Mouse (Mus musculus): ENCODE results near the gene Mical2. TPM values are rescaled to one million over a fixed set of nuclear protein-coding genes. Genes with fewer than 3 reads are reported as not detected.

The Mical2 gene
- polyA plus RNA-seq, 1 experiment from 2014 or later = 105 TPM

DNA sequence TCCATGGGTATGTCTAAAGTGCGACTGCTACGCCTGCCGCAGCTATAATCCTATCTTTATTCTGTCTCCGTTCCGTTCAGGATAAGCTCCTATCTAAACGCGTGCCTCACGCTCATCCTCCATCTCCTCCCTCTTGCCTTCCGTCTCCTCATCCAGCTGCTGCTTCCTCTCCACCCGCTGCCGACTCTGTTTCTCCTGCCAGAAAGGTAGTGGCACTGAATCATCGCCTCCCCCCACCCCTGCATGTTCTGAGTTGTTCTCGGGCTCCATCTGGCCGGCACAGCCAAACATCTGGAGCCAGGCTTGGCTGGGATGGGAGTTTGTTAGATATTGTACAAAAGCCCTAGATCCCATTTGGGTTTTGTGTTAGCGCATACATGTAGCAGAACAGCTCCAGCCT lies 111.1 kb downstream of the Mical2 start:
- H3K4me3 ChIP-seq = no peak overlapping the region
- no peak for ATAC-seq (ENCODE audit: extremely low read depth, insufficient number of reproducible peaks, low FRiP score, low TSS enrichment)
- H3K36me3 ChIP-seq = peaks cover 98% of the 10 kb centered on the region
- WGBS = 63% methylated on average over 15 of the region's 15 CpGs
- H3K27me3 ChIP-seq (replicated peaks) = no peaks in the 10 kb centered on the region
- H3K9me3 ChIP-seq = no peaks in the 10 kb centered on the region
- H3K9ac ChIP-seq = peak overlapping the region; percentile 55
- no peak overlapping the region for H3K4me2 ChIP-seq
- peaks cover 54% of the 10 kb centered on the region for H3K4me1 ChIP-seq
- H3K27ac ChIP-seq (replicated peaks) = peak overlapping the region; percentile 48

DNA sequence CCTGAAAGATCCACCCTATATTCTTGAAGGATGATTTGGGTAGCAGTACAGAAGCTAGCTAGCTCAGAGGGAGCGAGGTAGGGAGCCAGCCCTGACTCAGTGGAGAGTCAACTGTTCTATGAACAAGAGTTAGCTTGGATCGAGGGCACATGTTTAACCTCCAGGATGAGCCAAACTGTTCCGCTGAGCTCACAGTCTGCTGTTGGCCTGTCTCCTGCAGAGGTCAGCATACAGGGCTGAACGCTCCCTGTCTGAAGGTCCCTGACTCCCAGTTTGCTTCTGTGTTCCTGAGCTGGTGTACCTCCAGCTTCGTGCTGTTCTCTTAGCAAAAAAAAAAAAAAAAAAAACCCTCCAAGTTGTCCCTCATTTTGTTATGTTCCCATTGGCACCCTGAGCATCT lies 112.1 kb downstream of the Mical2 start:
- Histone ChIP-seq H3K4me1 (peaks cover 45% of the 10 kb centered on the region), H3K27me3 (replicated peaks) (no peaks in the 10 kb centered on the region), H3K4me2 (no peak overlapping the region), H3K9ac (no peak overlapping the region; the same call in 1 of the 2 replicates), H3K36me3 (peaks cover 97% of the 10 kb centered on the region), H3K9me3 (no peaks in the 10 kb centered on the region), H3K4me3 (no peak overlapping the region), H3K27ac (replicated peaks) (peak overlapping the region; percentile 28; the same call in 1 of the 2 replicates)
- 69% methylated on average over 5 of the region's 5 CpGs for WGBS
- ATAC-seq (ENCODE audit: extremely low read depth, insufficient number of reproducible peaks, low FRiP score, low TSS enrichment) = no peak

DNA sequence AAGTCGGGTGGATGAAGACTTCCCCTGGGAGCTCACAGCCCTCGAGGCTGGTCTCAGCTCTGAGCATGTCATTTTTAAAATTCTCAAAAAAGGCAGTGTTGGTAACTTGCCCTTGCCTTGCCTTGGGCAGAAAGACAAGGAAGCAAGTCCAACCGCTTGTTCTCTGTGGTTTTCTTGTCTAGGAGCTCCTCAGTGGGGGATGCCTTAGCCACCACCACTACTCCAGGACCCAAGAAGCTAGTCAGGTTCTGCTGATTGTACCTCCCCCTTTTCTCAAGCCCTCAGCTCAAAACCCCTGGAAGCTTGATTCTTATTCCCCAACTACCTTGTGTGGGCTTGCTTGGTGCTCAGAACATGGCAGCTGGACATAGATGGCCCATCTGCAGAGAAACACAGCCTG lies 115.4 kb downstream of the Mical2 start:
- Histone ChIP-seq H3K9ac (no peak overlapping the region), H3K36me3 (peaks cover 98% of the 10 kb centered on the region), H3K4me3 (no peak overlapping the region), H3K4me1 (peaks cover 41% of the 10 kb centered on the region), H3K4me2 (no peak overlapping the region), H3K27ac (replicated peaks) (peak overlapping the region; percentile 24), H3K27me3 (replicated peaks) (no peaks in the 10 kb centered on the region), H3K9me3 (no peaks in the 10 kb centered on the region)
- no peak for ATAC-seq (ENCODE audit: extremely low read depth, insufficient number of reproducible peaks, low FRiP score, low TSS enrichment)
- 57% methylated on average over 3 of the region's 3 CpGs for WGBS

DNA sequence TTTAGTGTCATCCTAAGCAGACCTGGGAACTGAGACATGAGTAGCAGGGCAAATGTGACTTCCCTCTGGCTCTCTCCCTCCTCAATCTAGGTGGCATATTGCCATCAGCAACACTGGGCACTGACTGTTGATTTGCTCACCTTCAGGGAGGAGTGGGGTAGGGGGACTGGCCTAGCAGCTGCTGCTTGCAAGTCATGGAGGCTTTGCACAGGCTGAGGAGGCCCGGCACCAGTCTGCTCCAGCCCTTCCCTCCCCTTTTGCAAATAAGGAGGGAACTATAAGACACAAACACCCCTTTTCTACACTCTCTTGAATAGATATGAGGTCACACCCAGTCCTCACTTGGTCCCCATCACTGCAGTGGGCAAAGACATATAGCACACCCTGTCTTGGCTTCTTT lies 120.0 kb downstream of the Mical2 start:
- Histone ChIP-seq H3K27me3 (replicated peaks) (no peaks in the 10 kb centered on the region), H3K27ac (replicated peaks) (no peak overlapping the region; the same call in 1 of the 2 replicates), H3K4me3 (no peak overlapping the region), H3K9ac (no peak overlapping the region), H3K36me3 (peaks cover 96% of the 10 kb centered on the region), H3K4me2 (no peak overlapping the region), H3K4me1 (peaks cover 5% of the 10 kb centered on the region), H3K9me3 (no peaks in the 10 kb centered on the region)
- 60% methylated on average over 1 of the region's 1 CpGs for WGBS
- ATAC-seq (ENCODE audit: extremely low read depth, insufficient number of reproducible peaks, low FRiP score, low TSS enrichment) = no peak

DNA sequence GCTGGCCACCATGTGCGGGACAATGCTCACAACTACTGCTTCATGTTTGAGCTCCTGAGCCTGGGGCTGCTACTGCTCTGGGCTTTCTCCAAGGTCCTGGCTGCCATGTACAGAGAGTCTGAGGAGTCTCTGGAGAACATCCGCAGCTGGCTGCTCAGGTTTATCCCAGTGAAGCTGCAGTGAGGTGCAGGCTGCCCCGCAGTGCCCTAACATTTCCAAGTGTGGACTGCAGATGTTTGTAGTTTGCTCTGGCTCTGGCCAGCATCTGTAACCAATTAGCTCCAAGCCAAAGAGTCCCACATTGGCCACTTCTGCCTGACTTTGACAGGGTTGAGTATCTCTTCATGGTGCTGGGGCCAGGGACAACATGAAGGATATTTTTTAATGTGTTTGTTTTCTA lies 125.9 kb downstream of the Mical2 start:
- peak overlapping the region; percentile 49; the same call in 1 of the 2 replicates for H3K27ac ChIP-seq (replicated peaks)
- H3K4me3 ChIP-seq = no peak overlapping the region
- H3K4me1 ChIP-seq = peaks cover 45% of the 10 kb centered on the region
- H3K4me2 ChIP-seq = no peak overlapping the region
- H3K9me3 ChIP-seq = no peaks in the 10 kb centered on the region
- peak overlapping the region; percentile 15; the same call in 1 of the 2 replicates for H3K9ac ChIP-seq
- no peak for ATAC-seq (ENCODE audit: extremely low read depth, insufficient number of reproducible peaks, low FRiP score, low TSS enrichment)
- peaks cover 95% of the 10 kb centered on the region for H3K36me3 ChIP-seq
- H3K27me3 ChIP-seq (replicated peaks) = no peaks in the 10 kb centered on the region
- WGBS = 70% methylated on average over 3 of the region's 3 CpGs

DNA sequence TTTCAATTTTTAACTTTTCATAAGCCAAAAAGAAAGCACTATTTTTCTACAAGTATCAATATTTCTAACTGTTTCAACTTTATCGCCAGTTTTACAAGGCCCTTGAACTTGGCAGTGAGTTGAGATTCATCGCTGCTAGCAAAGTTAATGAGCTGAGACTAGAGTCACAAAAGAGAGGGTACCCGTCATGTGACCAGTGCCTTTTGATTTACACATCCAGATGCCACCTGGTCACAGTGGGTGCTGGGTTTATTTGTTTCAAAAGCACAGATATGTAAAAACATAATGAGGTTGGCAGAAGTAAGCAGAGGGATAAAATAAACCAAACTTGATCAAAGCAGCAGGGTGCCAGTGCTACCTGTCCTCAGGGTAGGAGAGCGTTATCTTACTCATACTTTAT lies 126.3 kb downstream of the Mical2 start:
- H3K4me1 ChIP-seq = peaks cover 48% of the 10 kb centered on the region
- no peaks in the 10 kb centered on the region for H3K27me3 ChIP-seq (replicated peaks)
- 0 out of 2 replicates have a peak overlapping the region, but pooled peaks have one; percentile 69 for H3K9ac ChIP-seq
- no peak overlapping the region for H3K4me3 ChIP-seq
- peak overlapping the region; percentile 91; the same call in 1 of the 2 replicates for H3K27ac ChIP-seq (replicated peaks)
- H3K9me3 ChIP-seq = no peaks in the 10 kb centered on the region
- no peak overlapping the region for H3K4me2 ChIP-seq
- 78% methylated on average over 4 of the region's 4 CpGs for WGBS
- H3K36me3 ChIP-seq = peaks cover 95% of the 10 kb centered on the region
- ATAC-seq (ENCODE audit: extremely low read depth, insufficient number of reproducible peaks, low FRiP score, low TSS enrichment) = no peak

DNA sequence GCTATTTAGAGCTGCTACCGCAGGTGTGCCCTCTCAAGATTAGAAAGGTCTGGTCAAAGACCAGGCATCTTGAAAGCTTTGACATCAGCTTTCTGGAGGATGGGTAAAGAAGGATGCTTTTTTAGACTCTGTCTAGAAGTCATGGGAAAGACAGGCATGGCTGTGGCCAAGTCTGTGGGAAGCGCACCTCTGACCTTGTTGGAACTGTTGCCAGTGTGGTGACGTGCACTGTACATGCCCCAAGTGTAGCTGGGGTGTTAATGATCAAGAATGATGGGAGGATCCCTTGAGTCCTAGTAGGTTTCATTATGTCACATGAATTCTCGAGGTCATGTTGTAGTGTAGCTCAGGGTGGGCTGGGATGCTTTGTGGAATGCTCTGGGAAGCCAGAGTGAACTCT lies 127.4 kb downstream of the Mical2 start:
- Histone ChIP-seq H3K36me3 (peaks cover 91% of the 10 kb centered on the region), H3K4me2 (no peak overlapping the region), H3K9ac (peak overlapping the region; percentile 69), H3K4me3 (no peak overlapping the region), H3K27me3 (replicated peaks) (no peaks in the 10 kb centered on the region), H3K27ac (replicated peaks) (peak overlapping the region; percentile 91), H3K4me1 (peaks cover 54% of the 10 kb centered on the region), H3K9me3 (no peaks in the 10 kb centered on the region)
- no peak for ATAC-seq (ENCODE audit: extremely low read depth, insufficient number of reproducible peaks, low FRiP score, low TSS enrichment)
- WGBS = 57% methylated on average over 4 of the region's 4 CpGs

DNA sequence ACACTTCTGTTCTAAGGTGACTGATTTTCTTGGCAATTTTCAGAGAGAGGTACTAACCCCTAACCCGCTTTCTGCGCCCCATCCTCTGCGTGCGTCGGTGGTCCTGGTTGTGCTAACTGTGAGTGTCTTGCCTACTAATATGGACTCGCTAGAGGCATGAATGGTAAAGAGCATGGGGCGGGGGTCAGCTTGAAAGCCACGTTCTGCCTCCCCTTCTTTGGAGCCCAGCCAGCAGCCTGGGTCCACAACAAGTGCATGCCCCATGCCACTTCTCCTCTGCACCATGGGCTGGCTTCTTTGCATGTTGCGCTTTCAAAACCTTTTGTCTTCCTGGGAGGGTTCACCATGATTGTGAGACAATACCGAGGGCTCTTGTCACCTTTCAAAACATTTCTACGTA lies 128.3 kb downstream of the Mical2 start:
- H3K27ac ChIP-seq (replicated peaks) = peak overlapping the region; percentile 91
- peak overlapping the region; percentile 69 for H3K9ac ChIP-seq
- no peaks in the 10 kb centered on the region for H3K9me3 ChIP-seq
- H3K4me3 ChIP-seq = no peak overlapping the region
- peaks cover 64% of the 10 kb centered on the region for H3K4me1 ChIP-seq
- H3K4me2 ChIP-seq = no peak overlapping the region
- H3K27me3 ChIP-seq (replicated peaks) = no peaks in the 10 kb centered on the region
- peaks cover 92% of the 10 kb centered on the region for H3K36me3 ChIP-seq
- no peak for ATAC-seq (ENCODE audit: extremely low read depth, insufficient number of reproducible peaks, low FRiP score, low TSS enrichment)
- 72% methylated on average over 11 of the region's 11 CpGs for WGBS

DNA sequence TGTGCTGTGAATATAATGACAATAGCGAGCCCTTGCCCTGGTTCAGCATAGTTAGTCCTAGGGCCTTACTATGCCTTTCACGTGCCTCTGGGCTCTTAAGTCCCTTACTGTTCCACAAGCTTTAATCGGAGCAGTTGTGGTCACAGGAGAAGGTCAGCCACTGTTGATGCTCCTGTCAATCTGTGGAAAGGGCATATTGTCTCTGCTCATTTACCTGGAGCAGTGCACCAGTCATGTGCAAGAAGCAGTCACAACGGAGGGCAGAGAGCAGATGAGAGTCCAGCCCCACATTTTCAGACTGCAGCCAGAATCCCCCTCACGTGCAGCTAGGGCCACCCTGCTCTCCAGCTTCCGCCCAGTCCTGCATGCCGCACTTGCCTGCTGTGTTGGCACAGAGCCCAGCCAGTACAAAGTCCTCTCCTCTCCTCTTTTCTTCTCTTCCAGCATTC lies 128.9 kb downstream of the Mical2 start:
- no peaks in the 10 kb centered on the region for H3K27me3 ChIP-seq (replicated peaks)
- ATAC-seq (ENCODE audit: extremely low read depth, insufficient number of reproducible peaks, low FRiP score, low TSS enrichment) = peak; percentile 47; the same call in 1 of the 2 replicates
- H3K9ac ChIP-seq = peak overlapping the region; percentile 69
- H3K4me1 ChIP-seq = peaks cover 70% of the 10 kb centered on the region
- H3K36me3 ChIP-seq = peaks cover 86% of the 10 kb centered on the region
- H3K4me2 ChIP-seq = no peak overlapping the region
- H3K27ac ChIP-seq (replicated peaks) = peak overlapping the region; percentile 91
- H3K9me3 ChIP-seq = no peaks in the 10 kb centered on the region
- no peak overlapping the region for H3K4me3 ChIP-seq
- WGBS = 28% methylated on average over 7 of the region's 7 CpGs

DNA sequence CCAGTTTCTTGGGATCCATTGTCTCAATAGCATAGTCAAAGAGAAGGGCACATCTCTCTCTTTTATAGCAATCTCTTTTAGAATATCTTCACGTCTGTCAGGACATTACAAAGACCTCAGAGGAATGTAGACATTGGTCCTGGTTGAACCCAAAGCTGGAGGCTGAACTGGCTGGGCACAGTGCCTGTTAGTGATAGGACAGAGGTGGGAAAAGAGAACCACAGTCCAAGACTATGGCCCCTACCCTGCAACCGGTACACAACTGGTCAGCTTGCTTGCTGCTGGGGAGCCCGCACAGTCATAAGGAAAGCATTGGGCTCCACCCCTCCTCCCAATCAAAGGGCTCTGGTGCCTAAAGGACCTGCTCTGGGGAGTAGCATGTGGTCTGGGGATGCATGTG lies 133.9 kb downstream of the Mical2 start:
- Histone ChIP-seq H3K9me3 (no peaks in the 10 kb centered on the region), H3K9ac (no peak overlapping the region), H3K4me2 (no peak overlapping the region), H3K4me3 (no peak overlapping the region), H3K27ac (replicated peaks) (peak overlapping the region; percentile 56), H3K36me3 (peaks cover 36% of the 10 kb centered on the region), H3K4me1 (peaks cover 84% of the 10 kb centered on the region), H3K27me3 (replicated peaks) (no peaks in the 10 kb centered on the region)
- no peak for ATAC-seq (ENCODE audit: extremely low read depth, insufficient number of reproducible peaks, low FRiP score, low TSS enrichment)
- 67% methylated on average over 3 of the region's 3 CpGs for WGBS

DNA sequence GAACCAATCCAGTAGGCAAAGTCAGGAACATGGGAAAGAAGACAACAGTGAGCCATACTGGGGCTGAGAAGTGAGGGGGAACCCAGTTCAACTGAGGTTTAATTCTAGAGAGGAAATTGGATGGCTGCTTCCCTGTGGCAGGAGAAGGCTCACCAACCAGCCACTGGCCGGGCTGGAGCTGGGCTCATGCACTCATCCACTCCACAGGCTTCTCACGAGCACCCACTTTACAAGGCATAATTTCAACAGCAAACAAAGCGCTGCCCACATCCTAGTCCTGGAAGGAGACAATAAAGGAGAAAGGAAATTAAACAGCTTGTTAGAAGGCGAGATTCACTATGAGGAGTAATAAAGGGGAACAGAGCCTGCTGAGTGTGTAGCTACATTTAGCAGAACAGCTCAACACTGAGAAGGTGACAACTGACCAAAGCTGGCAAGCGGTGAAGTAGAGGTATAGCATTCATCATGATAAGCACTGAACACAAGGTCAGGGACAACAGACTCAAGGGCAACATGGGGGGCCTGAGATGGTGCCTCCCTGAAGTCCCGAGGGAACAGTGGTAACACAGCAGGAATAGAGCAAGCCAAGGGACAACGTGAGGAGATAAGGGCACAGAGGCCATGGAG lies 137.0 kb downstream of the Mical2 start:
- WGBS = 25% methylated on average over 7 of the region's 7 CpGs
- Histone ChIP-seq H3K36me3 (peaks cover 11% of the 10 kb centered on the region), H3K4me1 (peaks cover 83% of the 10 kb centered on the region), H3K27ac (replicated peaks) (peak overlapping the region; percentile 96), H3K27me3 (replicated peaks) (no peaks in the 10 kb centered on the region), H3K4me2 (peak overlapping the region; percentile 36), H3K9ac (peak overlapping the region; percentile 69), H3K9me3 (no peaks in the 10 kb centered on the region), H3K4me3 (no peak overlapping the region)
- peak; percentile 65; the same call in 1 of the 2 replicates for ATAC-seq (ENCODE audit: extremely low read depth, insufficient number of reproducible peaks, low FRiP score, low TSS enrichment)

DNA sequence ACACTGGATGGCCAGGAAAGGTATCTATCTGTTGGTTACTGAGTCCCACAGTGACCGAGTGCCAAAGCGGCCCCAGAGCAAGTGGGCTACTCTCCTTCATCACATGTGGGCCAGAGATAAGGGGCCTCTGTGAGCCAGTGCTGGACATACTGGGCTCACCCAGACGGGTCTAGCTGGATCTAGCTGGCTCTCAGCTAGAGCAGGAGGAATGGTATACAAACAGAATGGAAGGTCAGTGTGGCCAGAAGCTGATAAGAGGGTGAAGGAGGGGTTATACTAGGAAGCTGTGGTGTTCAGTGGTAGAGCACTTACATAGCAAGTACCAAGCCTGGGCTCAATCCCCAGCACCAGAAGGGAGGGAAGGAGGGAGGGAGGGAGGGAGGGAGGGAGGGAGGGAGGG lies 140.2 kb downstream of the Mical2 start:
- no peak overlapping the region for H3K4me2 ChIP-seq
- H3K27me3 ChIP-seq (replicated peaks) = no peaks in the 10 kb centered on the region
- peaks cover 59% of the 10 kb centered on the region for H3K4me1 ChIP-seq
- H3K36me3 ChIP-seq = peaks cover 3% of the 10 kb centered on the region
- 32% methylated on average over 3 of the region's 3 CpGs for WGBS
- no peaks in the 10 kb centered on the region for H3K9me3 ChIP-seq
- ATAC-seq (ENCODE audit: extremely low read depth, insufficient number of reproducible peaks, low FRiP score, low TSS enrichment) = no peak
- H3K9ac ChIP-seq = peak overlapping the region; percentile 38; the same call in 1 of the 2 replicates
- H3K4me3 ChIP-seq = no peak overlapping the region
- H3K27ac ChIP-seq (replicated peaks) = peak overlapping the region; percentile 96

All from heart, embryonic 13.5 days (tissue).